Mouse (Mus musculus) limb, embryonic 10.5 days (tissue): ENCODE results near the gene Mvb12b. TPM values are rescaled to one million over a fixed set of nuclear protein-coding genes. Genes with fewer than 3 reads are reported as not detected.

Source experiments
- DNase-seq: peaks from one replicate; pipeline ENCODE4 v3.0.0-alpha.2; 2017; ENCODE audit warnings: low spot score
- H3K27ac ChIP-seq: fragments of 300-500 bp; sonication (generic); 2 replicates; pipeline ENCODE4 v1.5.1; 2016; ENCODE audit warnings: mild to moderate bottlenecking
- H3K27me3 ChIP-seq: fragments of 300-500 bp; sonication (generic); 2 replicates; pipeline ENCODE4 v1.6.1; 2016; ENCODE audit warnings: low read depth, mild to moderate bottlenecking; ENCODE audit not compliant: poor library complexity, severe bottlenecking
- H3K36me3 ChIP-seq: fragments of 300-500 bp; sonication (generic); 2 replicates; pipeline ENCODE4 v1.6.1; 2016; ENCODE audit warnings: mild to moderate bottlenecking, moderate library complexity
- H3K4me1 ChIP-seq: fragments of 300-500 bp; sonication (generic); 2 replicates; pipeline ENCODE4 v1.6.1; 2016
- H3K4me3 ChIP-seq: fragments of 300-500 bp; sonication (generic); 2 replicates; pipeline ENCODE4 v1.5.1; 2016; ENCODE audit warnings: mild to moderate bottlenecking, moderate library complexity
- H3K9me3 ChIP-seq: fragments of 300-500 bp; sonication (generic); replicated peaks from 2 replicates; pipeline ENCODE4 v1.6.1; 2016; ENCODE audit warnings: mild to moderate bottlenecking
- WGBS: fragments of 180-500 bp; shearing (Covaris S2); methylation state at CpG from one replicate; pipeline ENCODE4 v1.1.7; 2016; 5-methylcytosine and 5-hydroxymethylcytosine counted together
- polyA plus RNA-seq: library from polyadenylated mRNA; unstranded; fragments of >200 nt; fragmentation: Nextera tagmentation; extraction: Ambion mirVana; gene quantifications from 2 replicates; pipeline ENCODE4 v1.2.1, GENCODE M21; 2016

The Mvb12b gene
- 15.0 and 17.5 TPM in 2 replicates for polyA plus RNA-seq

DNA sequence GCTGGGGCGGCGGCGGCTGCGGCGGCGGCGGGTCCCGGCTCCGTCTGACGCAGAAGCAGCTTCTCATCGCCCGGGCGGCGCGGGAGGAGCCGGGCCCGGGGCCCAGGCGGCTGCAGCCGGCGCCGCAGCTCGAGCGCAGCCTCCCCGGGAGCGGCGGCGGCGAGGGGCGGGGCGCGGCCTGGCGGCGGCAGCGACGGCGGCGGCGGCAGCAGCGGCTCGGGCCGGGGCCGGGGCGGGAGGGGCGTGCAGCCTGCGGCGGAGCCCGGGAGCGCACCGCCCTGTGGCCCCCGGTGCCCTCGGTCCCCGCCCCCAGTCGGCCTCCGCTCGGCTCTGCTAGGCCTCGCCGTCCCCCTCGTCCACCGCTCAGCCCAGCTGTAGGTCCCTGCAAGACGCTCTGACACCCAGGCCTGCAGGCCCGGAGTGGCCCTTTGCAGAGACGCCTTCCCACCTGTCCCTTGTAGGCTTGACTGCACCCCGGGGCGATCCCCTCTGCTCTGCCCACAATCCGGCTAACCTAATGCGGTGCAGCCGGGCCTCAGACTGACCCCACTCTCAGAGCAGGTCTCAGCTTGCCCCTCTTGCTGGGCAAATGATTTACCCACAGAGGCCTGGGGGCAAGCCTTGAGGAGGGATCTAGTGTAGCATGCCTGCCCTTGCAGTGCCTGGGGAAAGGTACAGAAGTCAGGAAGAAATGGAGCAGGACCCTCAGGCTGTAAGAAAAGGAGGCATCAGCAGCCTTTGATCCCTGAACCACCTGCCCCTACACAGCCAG is at the start of gene Mvb12b:
Gene Mvb12b, minus strand, starts transcription at position 619 of the 772 bp plus-strand sequence.
- peak within 1 kb of the TSS; percentile 91 for H3K4me3 ChIP-seq
- peak; percentile 81 for DNase-seq
- peaks cover 33% of the 10 kb centered on the region for H3K4me1 ChIP-seq
- H3K27me3 ChIP-seq, result no peaks in the 10 kb centered on the region
- peak within 1 kb of the TSS; percentile 98 for H3K27ac ChIP-seq
- H3K9me3 ChIP-seq, result no peaks in the 10 kb centered on the region
- H3K36me3 ChIP-seq, result no peaks in the 10 kb centered on the region
- 2% methylated on average over 67 of the region's 67 CpGs for WGBS

DNA sequence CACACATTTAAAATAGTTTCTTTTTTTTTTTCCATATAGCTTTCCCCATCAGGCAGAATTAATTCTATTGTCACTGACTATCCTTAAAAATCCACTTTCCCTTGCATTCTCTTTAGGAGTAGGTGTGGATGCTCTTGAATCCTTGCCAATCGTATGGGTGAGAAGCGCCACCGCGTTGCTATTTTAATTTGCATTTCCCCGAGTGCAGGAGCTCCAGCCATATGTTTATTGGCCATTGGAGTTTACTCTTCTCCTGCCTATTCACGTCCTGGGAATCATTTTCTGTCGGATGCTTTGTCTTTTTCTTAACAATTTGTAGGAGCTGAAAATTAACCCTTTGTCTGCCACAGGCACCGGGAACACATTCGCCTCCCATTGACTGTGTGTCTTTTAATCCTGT is 48.0 kb upstream of the Mvb12b start:
- 65% methylated on average over 9 of the region's 9 CpGs for WGBS
- DNase-seq, result no peak
- no peak overlapping the region for H3K27ac ChIP-seq
- H3K9me3 ChIP-seq, result no peaks in the 10 kb centered on the region
- 0 out of 2 replicates have a peak, but pooled peaks cover 2% of the 10 kb centered on the region for H3K4me1 ChIP-seq
- H3K36me3 ChIP-seq, result no peaks in the 10 kb centered on the region
- peaks cover 2% of the 10 kb centered on the region; the same call in 1 of the 2 replicates for H3K27me3 ChIP-seq
- H3K4me3 ChIP-seq, result no peak overlapping the region

DNA sequence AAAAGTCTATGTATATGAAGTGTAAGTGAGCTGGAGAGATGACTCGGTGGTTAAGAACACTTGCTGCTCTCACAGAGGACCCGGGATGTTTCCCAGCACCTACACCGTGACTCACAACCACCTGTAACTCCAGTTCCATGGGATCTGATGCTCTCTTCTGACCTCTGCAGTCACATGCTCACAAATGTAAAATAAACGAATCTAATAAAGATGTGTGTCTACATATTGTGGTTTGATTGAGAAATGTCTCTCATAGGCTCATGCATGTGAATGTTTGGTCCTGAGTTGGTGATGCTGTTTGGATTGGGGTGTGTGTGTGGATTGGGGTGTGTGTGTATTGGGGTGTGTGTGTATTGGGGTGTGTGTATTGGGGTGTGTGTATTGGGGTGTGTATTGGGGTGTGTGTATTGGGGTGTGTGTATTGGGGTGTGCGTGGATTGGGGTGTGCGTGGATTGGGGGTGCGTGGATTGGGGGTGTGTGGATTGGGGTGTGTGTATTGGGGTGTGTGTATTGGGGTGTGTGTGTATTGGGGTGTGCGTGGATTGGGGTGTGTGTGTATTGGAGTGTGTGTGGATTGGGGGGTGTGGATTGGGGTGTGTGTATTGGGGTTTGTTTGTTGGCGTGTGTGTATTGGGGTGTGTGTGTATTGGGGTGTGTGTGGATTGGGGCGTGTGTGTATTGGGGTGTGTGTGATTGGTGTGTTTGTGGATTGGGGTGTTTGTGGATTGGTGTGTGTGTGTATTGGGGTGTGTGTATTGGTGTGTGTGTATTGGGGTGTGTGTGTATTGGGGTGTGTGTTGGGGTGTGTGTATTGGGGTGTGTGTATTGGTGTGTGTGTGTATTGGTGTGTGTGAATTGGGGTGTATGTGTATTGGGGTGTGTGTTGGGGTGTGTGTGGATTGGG is 46.1 kb upstream of the Mvb12b start:
- Histone ChIP-seq H3K36me3 (no peaks in the 10 kb centered on the region), H3K4me1 (0 out of 2 replicates have a peak, but pooled peaks cover 3% of the 10 kb centered on the region), H3K27me3 (peaks cover 4% of the 10 kb centered on the region; the same call in 1 of the 2 replicates), H3K27ac (no peak overlapping the region), H3K9me3 (no peaks in the 10 kb centered on the region), H3K4me3 (no peak overlapping the region)
- peak; percentile 39 for DNase-seq
- WGBS, result 61% methylated on average over 10 of the region's 10 CpGs

DNA sequence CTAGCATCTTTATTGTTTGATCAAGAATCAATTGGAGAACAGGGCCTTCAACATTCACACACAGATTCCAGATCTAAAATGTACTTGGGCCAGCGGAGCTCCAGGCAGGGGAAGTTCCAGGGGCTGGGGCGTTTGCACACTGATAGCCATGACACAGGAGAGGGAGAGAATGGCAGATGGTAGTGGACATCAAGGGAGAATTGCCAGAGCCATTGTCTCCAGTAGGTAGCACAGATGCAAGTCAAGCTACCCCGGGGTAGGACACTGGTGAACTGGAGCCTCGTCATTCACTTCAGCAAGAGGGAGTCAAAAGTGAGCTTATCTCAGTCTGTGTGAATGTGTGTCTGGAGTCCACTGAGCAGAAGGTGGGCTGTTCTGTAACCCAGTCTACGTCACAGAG is 43.4 kb upstream of the Mvb12b start:
- no peaks in the 10 kb centered on the region for H3K9me3 ChIP-seq
- 75% methylated on average over 5 of the region's 5 CpGs for WGBS

DNA sequence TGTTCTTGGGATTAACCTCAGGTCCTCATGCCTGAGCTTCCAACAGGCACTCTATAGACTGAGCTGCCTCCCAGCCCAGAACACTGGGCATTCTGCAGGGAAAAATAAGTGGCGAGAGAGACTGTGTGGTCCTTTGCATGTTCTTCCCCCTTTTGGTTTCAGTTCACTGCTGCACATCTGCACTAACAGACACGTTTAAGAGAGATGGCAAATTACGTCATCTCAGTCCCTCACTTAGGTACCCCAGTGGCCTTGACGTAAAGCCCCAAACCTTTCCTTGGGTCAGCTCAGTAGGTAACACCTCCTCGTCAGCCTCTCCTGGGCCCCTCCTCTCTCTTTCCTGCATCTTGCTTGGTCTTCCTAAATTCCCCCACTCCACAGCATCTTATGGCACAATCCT is 37.5 kb upstream of the Mvb12b start:
- H3K4me3 ChIP-seq, result no peak overlapping the region
- peaks cover 38% of the 10 kb centered on the region for H3K4me1 ChIP-seq
- no peak for DNase-seq
- H3K9me3 ChIP-seq, result no peaks in the 10 kb centered on the region
- H3K27me3 ChIP-seq, result peaks cover 58% of the 10 kb centered on the region
- H3K27ac ChIP-seq, result no peak overlapping the region
- no peaks in the 10 kb centered on the region for H3K36me3 ChIP-seq
- 64% methylated on average over 5 of the region's 5 CpGs for WGBS

More for the DNA sequence above, 43.4 kb upstream of the Mvb12b start:
- no peak overlapping the region for H3K27ac ChIP-seq
- DNase-seq, result no peak
- H3K27me3 ChIP-seq, result peaks cover 5% of the 10 kb centered on the region
- H3K4me1 ChIP-seq, result peaks cover 9% of the 10 kb centered on the region
- no peaks in the 10 kb centered on the region for H3K36me3 ChIP-seq
- no peak overlapping the region for H3K4me3 ChIP-seq

DNA sequence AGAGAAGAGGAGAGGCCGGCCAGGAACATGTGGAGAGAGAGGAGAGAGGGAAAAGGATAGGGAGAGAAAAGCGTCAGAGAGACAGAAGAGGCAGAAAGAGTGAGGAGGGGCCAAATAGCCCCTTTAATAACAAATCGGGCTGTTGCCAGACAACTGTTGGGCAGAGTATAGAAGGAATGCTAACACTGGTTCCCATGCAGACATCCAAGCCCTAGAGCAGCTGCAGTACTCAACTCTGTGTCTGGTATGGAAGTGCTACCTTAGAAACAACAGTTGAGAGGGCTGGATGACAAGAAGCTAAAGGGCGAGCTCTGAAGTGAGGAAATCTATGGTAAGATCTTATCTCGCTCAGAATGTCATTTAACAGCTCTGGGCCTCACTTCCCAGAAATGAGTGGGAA is 35.7 kb upstream of the Mvb12b start:
- H3K36me3 ChIP-seq, result no peaks in the 10 kb centered on the region
- H3K9me3 ChIP-seq, result no peaks in the 10 kb centered on the region
- WGBS, result 67% methylated on average over 5 of the region's 5 CpGs
- H3K27me3 ChIP-seq, result peaks cover 60% of the 10 kb centered on the region
- H3K4me3 ChIP-seq, result no peak overlapping the region
- H3K4me1 ChIP-seq, result peaks cover 55% of the 10 kb centered on the region
- H3K27ac ChIP-seq, result no peak overlapping the region
- no peak for DNase-seq

DNA sequence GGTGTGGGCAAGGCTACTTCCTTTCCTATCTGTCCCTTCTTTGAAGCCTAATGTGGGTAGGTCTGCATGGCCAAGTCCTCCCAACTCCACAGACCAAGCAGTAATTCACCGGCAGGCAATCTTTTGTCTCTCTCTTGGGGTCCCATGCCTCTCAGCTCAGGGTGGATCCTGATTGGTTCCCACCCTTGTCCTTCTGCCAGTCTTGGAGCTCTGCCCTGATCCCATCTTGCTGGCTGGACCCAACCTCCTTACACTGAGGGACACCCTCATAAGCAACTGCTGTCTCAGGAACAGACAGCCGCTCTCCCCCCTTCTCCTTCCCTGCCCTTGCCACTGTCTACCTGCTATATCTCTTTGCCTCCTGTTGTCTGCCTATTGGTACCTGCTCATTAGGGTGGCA is 34.7 kb upstream of the Mvb12b start:
- no peaks in the 10 kb centered on the region for H3K36me3 ChIP-seq
- H3K9me3 ChIP-seq, result no peaks in the 10 kb centered on the region
- peaks cover 60% of the 10 kb centered on the region for H3K27me3 ChIP-seq
- peaks cover 55% of the 10 kb centered on the region for H3K4me1 ChIP-seq
- no peak overlapping the region for H3K27ac ChIP-seq
- 94% methylated on average over 2 of the region's 2 CpGs for WGBS
- H3K4me3 ChIP-seq, result no peak overlapping the region
- DNase-seq, result no peak

DNA sequence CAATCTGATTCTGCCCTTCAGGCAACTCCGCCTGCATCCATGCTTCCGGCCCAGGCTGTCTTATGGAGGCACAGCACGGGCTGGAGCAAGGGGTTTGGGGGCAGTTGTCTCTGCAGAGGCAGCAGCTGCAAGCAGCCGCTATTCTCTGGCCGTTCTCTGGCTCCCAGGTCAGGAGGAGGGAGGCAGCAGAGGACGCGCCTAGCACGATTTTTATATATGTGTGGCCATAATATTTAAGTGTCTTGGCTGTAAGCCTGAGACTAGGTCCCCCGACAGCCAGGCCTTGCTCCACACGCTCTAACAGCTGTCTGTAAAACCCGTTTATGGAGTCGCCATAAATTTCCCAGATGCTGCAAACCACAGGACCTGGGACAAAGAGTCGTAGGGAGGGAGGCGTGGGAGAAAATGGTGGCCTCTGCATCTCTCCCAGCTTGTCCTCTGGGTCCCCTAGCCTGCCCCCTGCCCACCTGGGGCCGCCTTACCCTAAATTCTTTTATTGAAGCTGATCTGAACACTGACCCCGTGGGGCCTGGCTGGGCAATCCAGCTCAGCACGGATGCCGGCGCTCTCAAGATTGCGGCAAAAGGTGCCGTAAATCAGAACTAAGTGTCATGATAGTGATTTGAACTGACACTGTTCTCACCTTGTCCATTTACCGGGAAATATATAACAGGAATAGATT is 32.3 kb upstream of the Mvb12b start:
- Histone ChIP-seq H3K27ac (peak overlapping the region; percentile 84), H3K4me1 (peaks cover 50% of the 10 kb centered on the region), H3K4me3 (peak overlapping the region; percentile 39), H3K9me3 (no peaks in the 10 kb centered on the region), H3K27me3 (peaks cover 54% of the 10 kb centered on the region), H3K36me3 (no peaks in the 10 kb centered on the region)
- DNase-seq, result peak; percentile 73
- 7% methylated on average over 22 of the region's 22 CpGs for WGBS

DNA sequence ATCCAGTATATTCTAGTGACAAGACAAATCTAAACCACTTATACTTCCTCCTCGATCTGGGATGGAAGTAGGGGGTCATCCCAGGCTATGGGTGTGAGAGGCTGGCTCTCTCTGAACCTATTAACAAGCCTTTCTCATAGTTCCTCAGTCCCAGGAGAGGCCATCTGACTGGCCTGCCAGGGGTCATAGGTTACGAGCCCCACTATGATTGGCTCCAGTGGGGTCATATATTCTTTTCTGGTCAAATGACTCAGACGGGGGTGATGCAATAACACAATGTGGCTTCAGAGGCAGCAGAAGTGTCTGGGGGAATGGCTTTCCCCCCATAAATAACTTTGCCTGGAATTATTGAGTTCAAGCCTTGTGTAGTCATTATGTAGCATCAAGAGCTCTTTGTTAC is 31.1 kb upstream of the Mvb12b start:
- peaks cover 49% of the 10 kb centered on the region for H3K4me1 ChIP-seq

DNA sequence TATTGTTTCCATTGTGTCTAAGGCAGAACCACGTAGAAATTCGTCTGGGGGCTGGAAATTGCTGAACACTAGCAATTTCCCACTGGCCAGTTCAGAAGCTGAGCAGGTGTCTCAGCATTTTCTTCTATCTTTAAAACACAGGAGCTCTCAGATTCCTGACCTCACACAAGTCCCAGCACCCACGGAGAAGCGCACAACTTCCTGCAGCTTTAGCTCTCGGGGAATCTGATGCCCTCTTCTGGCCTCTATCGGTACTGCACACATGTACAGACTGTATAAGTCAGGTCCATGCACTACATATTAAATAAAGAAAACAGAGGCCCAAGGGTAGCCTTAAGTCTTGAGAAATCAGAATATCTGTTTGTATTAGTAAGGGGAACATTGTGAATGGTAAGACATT is 30.6 kb upstream of the Mvb12b start:
- Histone ChIP-seq H3K4me3 (no peak overlapping the region), H3K27ac (no peak overlapping the region), H3K36me3 (no peaks in the 10 kb centered on the region), H3K4me1 (peaks cover 49% of the 10 kb centered on the region), H3K27me3 (peaks cover 36% of the 10 kb centered on the region), H3K9me3 (no peaks in the 10 kb centered on the region)
- 75% methylated on average over 6 of the region's 6 CpGs for WGBS
- peak; percentile 68 for DNase-seq

More for the DNA sequence above, 31.1 kb upstream of the Mvb12b start:
- Histone ChIP-seq H3K27me3 (peaks cover 41% of the 10 kb centered on the region), H3K4me3 (no peak overlapping the region), H3K27ac (peak overlapping the region; percentile 84; the same call in 1 of the 2 replicates), H3K9me3 (no peaks in the 10 kb centered on the region), H3K36me3 (no peaks in the 10 kb centered on the region)
- DNase-seq, result no peak
- WGBS, result 60% methylated on average over 3 of the region's 3 CpGs

DNA sequence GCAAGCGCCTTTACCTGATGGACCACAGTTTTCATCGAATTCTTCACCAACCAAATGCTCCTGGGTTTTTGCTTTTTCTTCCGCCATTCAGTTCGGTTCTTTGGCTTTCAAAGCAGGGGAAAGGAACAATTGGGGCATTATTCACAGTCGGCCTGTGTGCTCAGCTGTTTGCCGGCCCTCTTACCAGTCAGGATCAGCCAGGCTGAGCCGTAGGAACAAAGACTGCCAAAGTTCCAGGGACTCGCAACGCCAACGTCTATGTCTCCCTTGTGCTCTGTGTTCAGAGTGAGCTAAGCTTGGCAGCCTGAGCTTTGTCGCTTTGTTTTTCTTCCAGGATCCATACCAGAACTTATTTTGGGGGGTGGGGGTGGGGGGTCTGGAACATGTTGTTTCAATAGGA is 28.9 kb upstream of the Mvb12b start:
- Histone ChIP-seq H3K9me3 (no peaks in the 10 kb centered on the region), H3K27me3 (peaks cover 19% of the 10 kb centered on the region), H3K4me1 (peaks cover 48% of the 10 kb centered on the region), H3K27ac (peak overlapping the region; percentile 42; the same call in 1 of the 2 replicates), H3K36me3 (no peaks in the 10 kb centered on the region), H3K4me3 (no peak overlapping the region)
- 85% methylated on average over 11 of the region's 11 CpGs for WGBS
- no peak for DNase-seq

DNA sequence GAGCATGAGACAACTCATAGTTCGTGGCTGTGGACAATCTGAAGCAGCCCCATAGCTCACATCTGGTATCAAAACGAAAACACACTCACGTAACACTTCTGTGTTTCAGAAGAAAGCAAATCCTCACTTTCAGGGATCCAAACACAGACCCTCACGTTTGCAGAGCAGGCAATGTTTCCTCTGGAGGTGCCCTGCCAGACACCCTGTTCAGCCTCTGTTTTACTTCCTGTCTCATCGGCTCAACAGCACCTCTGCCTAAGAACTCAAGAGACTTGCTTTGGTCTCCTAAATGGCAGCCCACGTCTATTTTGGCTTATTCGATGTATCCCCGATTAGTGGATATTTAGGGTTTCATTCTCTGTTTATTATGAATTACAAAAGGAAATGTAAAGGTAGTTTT is 27.3 kb upstream of the Mvb12b start:
- H3K4me1 ChIP-seq, result peaks cover 32% of the 10 kb centered on the region
- H3K27me3 ChIP-seq, result peaks cover 5% of the 10 kb centered on the region; the same call in 1 of the 2 replicates
- DNase-seq, result no peak
- H3K27ac ChIP-seq, result 0 out of 2 replicates have a peak overlapping the region, but pooled peaks have one; percentile 15
- no peak overlapping the region for H3K4me3 ChIP-seq
- no peaks in the 10 kb centered on the region for H3K9me3 ChIP-seq
- no peaks in the 10 kb centered on the region for H3K36me3 ChIP-seq
- WGBS, result 59% methylated on average over 8 of the region's 8 CpGs
